Mouse (Mus musculus): ENCODE data around the gene Mark3. TPM values are rescaled to one million over a fixed set of nuclear protein-coding genes. Genes with fewer than 3 reads are reported as not detected.
A peak's percentile ranks its signal among the peaks of the same experiment; 100 is the strongest.

Mark3 gene
- polyA plus RNA-seq (2015; fragmentation: Nextera tagmentation; extraction: Ambion mirVana), result 44.4 and 47.0 TPM in 2 replicates

- Histone ChIP-seq H3K27me3 (replicated peaks) (no peaks in the 10 kb centered on the region), H3K4me1 (peaks cover 35% of the 10 kb centered on the region), H3K36me3 (no peaks in the 10 kb centered on the region), H3K4me3 (replicated peaks) (peak within 1 kb of the TSS; percentile 71), H3K27ac (replicated peaks) (peak within 1 kb of the TSS; percentile 93), H3K9me3 (replicated peaks) (no peaks in the 10 kb centered on the region), H3K9ac (replicated peaks) (peak within 1 kb of the TSS; percentile 97), H3K4me2 (peak within 1 kb of the TSS; percentile 95)
- WGBS, result under 1% methylated on average over 62 of the region's 75 CpGs
- peak; percentile 98 for ATAC-seq (ENCODE audit: low FRiP score)
Observed at GRCm38 (mm10) chr12:111574074-111574886, at the start of gene Mark3. Gene Mark3, plus strand, starts transcription at chr12:111574523.

GRCm38 (mm10) chr12:111524883-111525282, 49.4 kb upstream of the Mark3 start:
- 87% methylated on average over 3 of the region's 3 CpGs for WGBS
- no peak overlapping the region for H3K4me3 ChIP-seq (replicated peaks)
- no peaks in the 10 kb centered on the region for H3K27me3 ChIP-seq (replicated peaks)
- 0 out of 2 replicates have a peak, but pooled peaks cover 2% of the 10 kb centered on the region for H3K9me3 ChIP-seq (replicated peaks)
- no peak overlapping the region for H3K9ac ChIP-seq (replicated peaks)
- no peak overlapping the region for H3K27ac ChIP-seq (replicated peaks)
- no peak overlapping the region for H3K4me2 ChIP-seq
- H3K4me1 ChIP-seq, result no peaks in the 10 kb centered on the region
- no peak for ATAC-seq (ENCODE audit: low FRiP score)
- H3K36me3 ChIP-seq, result no peaks in the 10 kb centered on the region

- H3K4me3 ChIP-seq (replicated peaks), result no peak overlapping the region
Observed at GRCm38 (mm10) chr12:111527643-111528281, 46.6 kb upstream of the Mark3 start.

GRCm38 (mm10) chr12:111529192-111529591, 45.1 kb upstream of the Mark3 start:
- Histone ChIP-seq H3K4me3 (replicated peaks) (no peak overlapping the region), H3K27me3 (replicated peaks) (no peaks in the 10 kb centered on the region), H3K9ac (replicated peaks) (no peak overlapping the region), H3K4me2 (no peak overlapping the region), H3K36me3 (no peaks in the 10 kb centered on the region), H3K27ac (replicated peaks) (no peak overlapping the region), H3K4me1 (no peaks in the 10 kb centered on the region), H3K9me3 (replicated peaks) (no peaks in the 10 kb centered on the region)
- 27% methylated on average over 8 of the region's 8 CpGs for WGBS
- ATAC-seq (ENCODE audit: low FRiP score), result no peak

More at GRCm38 (mm10) chr12:111527643-111528281, 46.6 kb upstream of the Mark3 start:
- H3K27me3 ChIP-seq (replicated peaks), result no peaks in the 10 kb centered on the region
- WGBS, result 66% methylated on average over 8 of the region's 8 CpGs
- H3K9me3 ChIP-seq (replicated peaks), result no peaks in the 10 kb centered on the region
- H3K4me2 ChIP-seq, result no peak overlapping the region
- no peaks in the 10 kb centered on the region for H3K4me1 ChIP-seq
- no peaks in the 10 kb centered on the region for H3K36me3 ChIP-seq
- no peak overlapping the region for H3K27ac ChIP-seq (replicated peaks)
- no peak for ATAC-seq (ENCODE audit: low FRiP score)
- H3K9ac ChIP-seq (replicated peaks), result no peak overlapping the region

- H3K4me1 ChIP-seq, result peaks cover 17% of the 10 kb centered on the region
- ATAC-seq (ENCODE audit: low FRiP score), result no peak
- no peaks in the 10 kb centered on the region for H3K27me3 ChIP-seq (replicated peaks)
- no peaks in the 10 kb centered on the region for H3K36me3 ChIP-seq
- 66% methylated on average over 11 of the region's 11 CpGs for WGBS
- H3K4me3 ChIP-seq (replicated peaks), result no peak overlapping the region
- no peaks in the 10 kb centered on the region for H3K9me3 ChIP-seq (replicated peaks)
- H3K9ac ChIP-seq (replicated peaks), result no peak overlapping the region; the same call in 1 of the 2 replicates
- H3K4me2 ChIP-seq, result no peak overlapping the region
- H3K27ac ChIP-seq (replicated peaks), result no peak overlapping the region
Observed at GRCm38 (mm10) chr12:111533096-111533794, 41.1 kb upstream of the Mark3 start.

GRCm38 (mm10) chr12:111535281-111535680, 39.0 kb upstream of the Mark3 start:
- no peaks in the 10 kb centered on the region for H3K9me3 ChIP-seq (replicated peaks)
- peaks cover 9% of the 10 kb centered on the region for H3K36me3 ChIP-seq
- no peaks in the 10 kb centered on the region for H3K27me3 ChIP-seq (replicated peaks)
- H3K4me3 ChIP-seq (replicated peaks), result no peak overlapping the region
- no peak for ATAC-seq (ENCODE audit: low FRiP score)
- peaks cover 28% of the 10 kb centered on the region for H3K4me1 ChIP-seq
- H3K4me2 ChIP-seq, result no peak overlapping the region
- no peak overlapping the region for H3K27ac ChIP-seq (replicated peaks)
- 63% methylated on average over 6 of the region's 6 CpGs for WGBS
- 0 out of 2 replicates have a peak overlapping the region, but pooled peaks have one; percentile 10 for H3K9ac ChIP-seq (replicated peaks)

- H3K9ac ChIP-seq (replicated peaks), result no peak overlapping the region
- H3K27ac ChIP-seq (replicated peaks), result no peak overlapping the region
- H3K4me2 ChIP-seq, result no peak overlapping the region
- H3K4me3 ChIP-seq (replicated peaks), result no peak overlapping the region
- peaks cover 31% of the 10 kb centered on the region for H3K4me1 ChIP-seq
- H3K9me3 ChIP-seq (replicated peaks), result no peaks in the 10 kb centered on the region
- H3K36me3 ChIP-seq, result peaks cover 12% of the 10 kb centered on the region
- no peaks in the 10 kb centered on the region for H3K27me3 ChIP-seq (replicated peaks)
- WGBS, result 87% methylated on average over 5 of the region's 5 CpGs
- ATAC-seq (ENCODE audit: low FRiP score), result no peak
Observed at GRCm38 (mm10) chr12:111535762-111536161, 38.6 kb upstream of the Mark3 start.

GRCm38 (mm10) chr12:111536746-111537145, 37.6 kb upstream of the Mark3 start:
- H3K27ac ChIP-seq (replicated peaks), result peak overlapping the region; percentile 97
- H3K4me2 ChIP-seq, result peak overlapping the region; percentile 79
- no peaks in the 10 kb centered on the region for H3K27me3 ChIP-seq (replicated peaks)
- WGBS, result 9% methylated on average over 4 of the region's 4 CpGs
- H3K36me3 ChIP-seq, result peaks cover 20% of the 10 kb centered on the region
- H3K4me1 ChIP-seq, result peaks cover 36% of the 10 kb centered on the region
- no peaks in the 10 kb centered on the region for H3K9me3 ChIP-seq (replicated peaks)
- H3K9ac ChIP-seq (replicated peaks), result peak overlapping the region; percentile 93
- peak overlapping the region; percentile 94 for H3K4me3 ChIP-seq (replicated peaks)
- ATAC-seq (ENCODE audit: low FRiP score), result no peak

GRCm38 (mm10) chr12:111537341-111537740, 37.0 kb upstream of the Mark3 start:
- peak overlapping the region; percentile 94 for H3K4me3 ChIP-seq (replicated peaks)
- peak overlapping the region; percentile 93 for H3K9ac ChIP-seq (replicated peaks)
- peaks cover 25% of the 10 kb centered on the region for H3K36me3 ChIP-seq
- no peaks in the 10 kb centered on the region for H3K9me3 ChIP-seq (replicated peaks)
- peak overlapping the region; percentile 97 for H3K27ac ChIP-seq (replicated peaks)
- under 1% methylated on average over 22 of the region's 22 CpGs for WGBS
- peak overlapping the region; percentile 79 for H3K4me2 ChIP-seq
- H3K4me1 ChIP-seq, result peaks cover 36% of the 10 kb centered on the region
- H3K27me3 ChIP-seq (replicated peaks), result no peaks in the 10 kb centered on the region
- peak; percentile 54 for ATAC-seq (ENCODE audit: low FRiP score)

- no peaks in the 10 kb centered on the region for H3K9me3 ChIP-seq (replicated peaks)
- H3K27me3 ChIP-seq (replicated peaks), result no peaks in the 10 kb centered on the region
- peaks cover 30% of the 10 kb centered on the region for H3K36me3 ChIP-seq
- H3K9ac ChIP-seq (replicated peaks), result peak within 1 kb of the TSS; percentile 97
- peak within 1 kb of the TSS; percentile 79 for H3K4me2 ChIP-seq
- peaks cover 36% of the 10 kb centered on the region for H3K4me1 ChIP-seq
- under 1% methylated on average over 45 of the region's 47 CpGs for WGBS
- ATAC-seq (ENCODE audit: low FRiP score), result peak; percentile 99
- peak within 1 kb of the TSS; percentile 94 for H3K4me3 ChIP-seq (replicated peaks)
- peak within 1 kb of the TSS; percentile 98 for H3K27ac ChIP-seq (replicated peaks)
Observed at GRCm38 (mm10) chr12:111537796-111538291, 36.5 kb upstream of the Mark3 start, which contains the start of gene Eif5. Gene Eif5, plus strand, starts transcription at chr12:111538016.
